Mouse (Mus musculus): ENCODE measurements around the gene Sgsm1. TPM values are rescaled to one million over a fixed set of nuclear protein-coding genes. Genes with fewer than 3 reads are reported as not detected.
A peak's percentile ranks its signal among the peaks of the same experiment; 100 is the strongest.

Gene Sgsm1
- total and polyA plus RNA-seq, 2 experiments from 2014 or later: 15.2 to 43.4 TPM

DNA sequence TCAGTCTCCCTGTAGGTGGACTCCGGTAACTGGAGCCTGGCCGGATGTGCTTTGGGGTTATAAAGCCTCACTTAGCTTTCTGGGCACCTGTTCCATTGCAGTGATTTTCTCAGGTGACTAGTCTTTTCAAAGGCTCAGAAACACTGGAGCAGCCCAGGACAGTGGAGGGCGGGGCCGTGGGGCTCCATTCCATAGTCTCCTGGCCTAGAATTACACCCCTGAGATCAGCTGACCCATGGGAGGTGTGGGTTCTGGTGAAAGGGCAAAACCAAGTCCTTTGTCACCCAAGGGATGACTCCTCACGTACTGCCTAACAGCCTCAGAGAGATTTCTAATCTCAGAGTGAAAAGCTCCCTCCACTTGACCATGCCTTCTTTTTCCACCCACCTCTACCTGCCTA is 80.4 kb downstream of the Sgsm1 start:
- Histone ChIP-seq H3K4me1 (ENCODE audit: insufficient read depth, low read length) (peaks cover 6% of the 10 kb centered on the region; the same call in 1 of the 2 replicates), H3K4me2 (ENCODE audit: low read depth, low read length) (no peak overlapping the region), H3K27me3 (ENCODE audit: insufficient read depth, low read length) (no peaks in the 10 kb centered on the region), H3K27ac (no peak overlapping the region), H3K9me3 (ENCODE audit: low read length) (no peaks in the 10 kb centered on the region), H3K9ac (replicated peaks; ENCODE audit: low read length) (no peak overlapping the region), H3K36me3 (ENCODE audit: insufficient read depth, low read length) (no peaks in the 10 kb centered on the region), H3K4me3 (ENCODE audit: low read length) (no peak overlapping the region)
- no peak for DNase-seq (ENCODE audit: low spot score)
- TF ChIP-seq CTCF (IDR thresholded peaks at IDR 0.05; ENCODE audit: low read depth): no peak
- no peak for ATAC-seq
- 84% methylated on average over 5 of the region's 5 CpGs for WGBS

DNA sequence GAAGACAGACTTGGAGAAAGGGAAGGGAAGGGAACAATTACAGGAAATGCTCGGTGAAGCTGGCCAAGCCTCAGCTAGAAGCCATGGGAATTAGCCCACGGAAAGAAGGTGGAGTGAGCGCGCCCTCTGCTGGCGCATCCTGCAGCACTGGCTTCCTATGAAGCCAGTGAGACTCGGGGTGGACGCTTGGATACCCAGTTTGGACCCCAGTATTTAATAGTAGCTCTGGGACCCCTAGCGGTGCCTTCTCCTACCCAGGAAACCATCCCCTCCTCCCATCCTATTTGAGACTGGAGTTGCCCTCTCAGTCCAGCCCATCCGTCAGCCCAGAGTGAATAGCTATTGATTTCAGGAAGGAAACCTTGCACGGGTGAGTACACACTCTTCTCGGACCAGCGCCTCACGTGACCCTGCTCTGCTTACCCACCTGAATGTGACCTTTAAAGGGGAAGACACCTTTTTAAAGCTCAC is 83.9 kb downstream of the Sgsm1 start, which contains the start of gene Tmem211:
Gene Tmem211 (plus strand): TSS at position 278 of the 471 bp plus-strand sequence.
- TF ChIP-seq CTCF (IDR thresholded peaks at IDR 0.05; ENCODE audit: low read depth): peak; percentile 97
- H3K27me3 ChIP-seq (ENCODE audit: insufficient read depth, low read length): no peaks in the 10 kb centered on the region
- H3K4me3 ChIP-seq (ENCODE audit: low read length): peak within 1 kb of the TSS; percentile 11
- 0% methylated on average over 13 of the region's 13 CpGs for WGBS
- H3K9ac ChIP-seq (replicated peaks; ENCODE audit: low read length): peak within 1 kb of the TSS; percentile 25
- H3K4me1 ChIP-seq (ENCODE audit: insufficient read depth, low read length): peaks cover 6% of the 10 kb centered on the region; the same call in 1 of the 2 replicates
- H3K36me3 ChIP-seq (ENCODE audit: insufficient read depth, low read length): no peaks in the 10 kb centered on the region
- ATAC-seq (peak; percentile 85), DNase-seq (ENCODE audit: low spot score) (peak; percentile 96)
- H3K27ac ChIP-seq: peak within 1 kb of the TSS; percentile 22; the same call in 1 of the 2 replicates
- H3K4me2 ChIP-seq (ENCODE audit: low read depth, low read length): peak within 1 kb of the TSS; percentile 51
- H3K9me3 ChIP-seq (ENCODE audit: low read length): no peaks in the 10 kb centered on the region

DNA sequence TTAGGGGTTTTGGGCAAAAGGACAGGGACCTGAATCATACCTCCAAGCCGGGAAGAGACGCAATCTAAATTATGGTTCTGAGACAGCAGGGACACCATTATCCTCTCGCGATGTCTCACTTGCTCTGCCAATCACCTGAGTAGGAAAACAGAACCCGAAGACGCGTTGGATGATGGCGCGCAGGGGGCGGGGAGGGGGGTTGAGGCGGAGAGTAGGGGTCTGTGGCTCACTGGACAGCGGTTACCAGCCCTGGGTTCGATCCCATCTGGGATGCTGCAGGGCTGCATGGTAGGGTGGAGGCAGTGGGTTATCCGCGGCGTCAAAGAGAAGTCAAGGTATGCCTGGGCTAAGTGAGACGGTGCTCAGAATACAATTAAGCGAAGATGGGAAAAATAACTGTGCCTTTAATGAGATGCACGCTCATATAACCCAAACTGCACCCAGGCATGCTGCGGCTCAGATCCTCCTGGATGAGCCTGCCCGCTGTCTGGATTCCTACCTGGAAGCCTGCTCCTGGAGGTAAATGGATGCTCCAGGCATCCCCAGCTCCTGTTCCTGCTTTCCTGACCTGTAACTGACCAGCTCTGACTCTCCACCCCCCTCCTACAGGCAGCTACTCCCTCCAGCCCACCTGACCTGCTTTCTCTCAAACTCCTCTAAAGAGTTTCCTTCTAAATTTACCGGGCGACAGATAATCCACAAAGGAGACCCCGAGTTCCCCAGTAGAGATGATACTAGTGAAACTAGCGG is 84.7 kb downstream of the Sgsm1 start:
- ATAC-seq (peak; percentile 28; the same call in 1 of the 2 replicates), DNase-seq (ENCODE audit: low spot score) (peak; percentile 64)

DNA sequence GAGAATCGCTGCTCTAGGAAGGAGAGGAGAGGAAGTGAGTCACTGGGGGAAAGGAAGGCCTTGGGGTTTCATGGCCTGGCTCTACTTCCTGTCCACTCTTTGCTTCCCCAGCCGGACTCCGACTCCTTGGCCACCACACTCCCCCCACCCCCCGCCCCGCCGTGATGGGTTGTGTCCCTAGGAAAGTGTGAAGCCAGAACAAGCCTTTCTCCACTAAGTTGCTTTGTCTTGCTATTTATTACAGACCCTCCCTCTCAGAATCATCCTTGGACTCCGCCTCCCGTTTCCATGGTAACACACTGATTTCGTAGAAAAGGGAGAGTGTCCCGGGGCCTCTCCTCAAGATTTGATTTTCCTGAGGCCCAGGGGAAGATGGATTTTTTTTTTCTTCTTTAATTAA is 85.3 kb downstream of the Sgsm1 start:
- Histone ChIP-seq H3K27ac (no peak overlapping the region; the same call in 1 of the 2 replicates), H3K9ac (replicated peaks; ENCODE audit: low read length) (no peak overlapping the region), H3K27me3 (ENCODE audit: insufficient read depth, low read length) (no peaks in the 10 kb centered on the region), H3K4me2 (ENCODE audit: low read depth, low read length) (peak overlapping the region; percentile 51; the same call in 1 of the 2 replicates), H3K9me3 (ENCODE audit: low read length) (no peaks in the 10 kb centered on the region), H3K4me1 (ENCODE audit: insufficient read depth, low read length) (peaks cover 6% of the 10 kb centered on the region; the same call in 1 of the 2 replicates), H3K36me3 (ENCODE audit: insufficient read depth, low read length) (no peaks in the 10 kb centered on the region), H3K4me3 (ENCODE audit: low read length) (no peak overlapping the region)
- no peak for TF ChIP-seq CTCF (IDR thresholded peaks at IDR 0.05; ENCODE audit: low read depth)
- ATAC-seq (no peak), DNase-seq (ENCODE audit: low spot score) (peak; percentile 76)
- WGBS: 15% methylated on average over 10 of the region's 10 CpGs

More for the DNA sequence above, 84.7 kb downstream of the Sgsm1 start:
- H3K27ac ChIP-seq: peak overlapping the region; percentile 22; the same call in 1 of the 2 replicates
- H3K27me3 ChIP-seq (ENCODE audit: insufficient read depth, low read length): no peaks in the 10 kb centered on the region
- peak overlapping the region; percentile 51 for H3K4me2 ChIP-seq (ENCODE audit: low read depth, low read length)
- peak overlapping the region; percentile 11 for H3K4me3 ChIP-seq (ENCODE audit: low read length)
- H3K4me1 ChIP-seq (ENCODE audit: insufficient read depth, low read length): peaks cover 6% of the 10 kb centered on the region; the same call in 1 of the 2 replicates
- H3K9ac ChIP-seq (replicated peaks; ENCODE audit: low read length): peak overlapping the region; percentile 25
- H3K36me3 ChIP-seq (ENCODE audit: insufficient read depth, low read length): no peaks in the 10 kb centered on the region
- WGBS: 15% methylated on average over 25 of the region's 25 CpGs
- TF ChIP-seq CTCF (IDR thresholded peaks at IDR 0.05; ENCODE audit: low read depth): no peak
- no peaks in the 10 kb centered on the region for H3K9me3 ChIP-seq (ENCODE audit: low read length)

DNA sequence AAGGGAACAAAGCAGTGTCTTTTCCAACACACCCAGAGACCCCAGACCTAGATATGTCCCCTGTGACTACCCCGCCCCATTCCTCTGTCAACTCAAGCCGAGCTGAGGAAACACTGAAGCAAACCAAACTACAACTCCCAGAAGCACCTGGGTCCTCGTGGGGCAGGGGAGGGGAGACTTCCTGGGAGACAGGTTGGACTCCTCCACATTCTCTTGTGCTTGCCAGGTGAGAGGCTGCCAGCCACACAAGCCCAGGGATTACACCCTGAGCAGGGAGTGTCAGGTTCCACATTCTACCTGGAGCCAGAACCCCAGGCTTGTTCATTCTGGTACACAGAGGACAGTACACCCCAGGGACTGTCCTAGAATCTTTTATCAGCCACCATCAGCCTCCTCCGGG is 86.7 kb downstream of the Sgsm1 start:
- H3K27ac ChIP-seq: no peak overlapping the region
- no peaks in the 10 kb centered on the region for H3K27me3 ChIP-seq (ENCODE audit: insufficient read depth, low read length)
- 49% methylated on average over 4 of the region's 4 CpGs for WGBS
- H3K4me3 ChIP-seq (ENCODE audit: low read length): no peak overlapping the region
- DNase-seq (ENCODE audit: low spot score): no peak
- ATAC-seq: no peak
- H3K9me3 ChIP-seq (ENCODE audit: low read length): no peaks in the 10 kb centered on the region
- H3K4me2 ChIP-seq (ENCODE audit: low read depth, low read length): no peak overlapping the region
- TF ChIP-seq CTCF (IDR thresholded peaks at IDR 0.05; ENCODE audit: low read depth): no peak
- no peaks in the 10 kb centered on the region for H3K36me3 ChIP-seq (ENCODE audit: insufficient read depth, low read length)
- peaks cover 6% of the 10 kb centered on the region; the same call in 1 of the 2 replicates for H3K4me1 ChIP-seq (ENCODE audit: insufficient read depth, low read length)
- H3K9ac ChIP-seq (replicated peaks; ENCODE audit: low read length): no peak overlapping the region

DNA sequence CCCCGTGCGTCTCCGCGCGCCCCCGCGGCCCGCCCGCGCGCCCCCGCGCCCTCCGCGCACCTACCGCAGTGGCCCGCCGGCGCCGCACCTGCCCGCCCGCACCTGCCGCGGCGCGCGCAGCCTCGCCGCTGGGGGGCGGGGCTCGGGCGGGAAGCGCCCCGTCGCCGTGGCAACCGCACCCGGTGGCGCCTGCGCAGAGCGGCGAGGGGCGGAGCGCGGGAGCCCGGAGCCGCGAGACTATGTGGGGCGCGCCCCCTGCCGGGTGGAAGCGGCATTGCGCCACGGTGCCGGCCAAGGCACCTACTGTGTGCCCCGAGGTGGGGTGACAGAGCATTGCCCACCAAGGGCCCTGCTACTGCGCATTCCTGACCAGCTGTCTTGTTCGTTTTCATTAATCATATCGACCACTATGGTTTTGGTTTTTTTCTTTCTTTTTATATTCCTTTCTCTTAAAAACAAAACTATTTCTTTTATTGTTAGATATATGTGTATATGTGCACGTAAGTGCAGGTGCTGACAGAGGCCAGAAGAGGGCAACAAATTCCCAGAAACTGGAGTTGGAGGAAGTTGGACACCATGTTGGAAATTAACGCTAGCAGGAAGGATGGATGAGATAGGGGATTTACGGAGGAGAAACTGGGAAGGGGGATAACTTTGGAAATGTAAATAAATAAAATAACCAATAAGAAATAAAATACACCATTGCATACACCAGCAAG is 89.3 kb downstream of the Sgsm1 start, which contains the start of gene 2900026A02Rik:
Gene 2900026A02Rik (minus strand): TSS at position 90 of the 719 bp plus-strand sequence.
- ATAC-seq (peak; percentile 72), DNase-seq (ENCODE audit: low spot score) (peak; percentile 90)
- Histone ChIP-seq H3K4me3 (ENCODE audit: low read length) (peak within 1 kb of the TSS; percentile 55), H3K9ac (replicated peaks; ENCODE audit: low read length) (peak within 1 kb of the TSS; percentile 56), H3K36me3 (ENCODE audit: insufficient read depth, low read length) (no peaks in the 10 kb centered on the region), H3K27ac (no peak within 1 kb of the TSS), H3K4me1 (ENCODE audit: insufficient read depth, low read length) (peaks cover 4% of the 10 kb centered on the region; the same call in 1 of the 2 replicates), H3K27me3 (ENCODE audit: insufficient read depth, low read length) (no peaks in the 10 kb centered on the region), H3K9me3 (ENCODE audit: low read length) (no peaks in the 10 kb centered on the region), H3K4me2 (ENCODE audit: low read depth, low read length) (peak within 1 kb of the TSS; percentile 94)
- WGBS: 8% methylated on average over 60 of the region's 62 CpGs
- peak; percentile 76 for TF ChIP-seq CTCF (IDR thresholded peaks at IDR 0.05; ENCODE audit: low read depth)

Measured in hindbrain, postnatal 0 days (tissue).